Mouse (Mus musculus) adrenal gland, postnatal 4 days (tissue): ENCODE results near the gene Det1. TPM values are rescaled to one million over a fixed set of nuclear protein-coding genes. Genes with fewer than 3 reads are reported as not detected.
A peak's percentile ranks its signal among the peaks of the same experiment; 100 is the strongest.

ENCODE experiments used
- DNase-seq, 2 experiments: peaks; one replicate each; pipeline ENCODE4 v3.0.0; 2021 to 2022; ENCODE audit warnings: low spot score in 2 of 2, mixed read lengths in 2 of 2
- long read RNA-seq, 2 experiments: library from polyadenylated mRNA; stranded (forward); transcript quantifications; one replicate each; pipeline ENCODE4 v2.0.0; 2021
- total RNA-seq, 2 experiments: library from RNA; stranded (reverse); gene quantifications; 2 replicates each; pipeline ENCODE4 v1.2.3; 2021

Det1 gene
- total RNA-seq, result 10 to 100 TPM; 13.2 to 14.0 TPM
- long read RNA-seq, experiment 1, transcript Det1-201 (5 exons, 2,269 nt), result major isoform, 14 of 22 reads
- long read RNA-seq, experiment 1, partial matches to known transcripts, result 5 of 22 reads
- long read RNA-seq, experiment 1, other reads (novel, unspliced or antisense), result 3 of 22 reads
- long read RNA-seq, experiment 2, transcript Det1-201 (5 exons, 2,269 nt), result major isoform, 30 of 46 reads
- long read RNA-seq, experiment 2, partial matches to known transcripts, result 9 of 46 reads
- long read RNA-seq, experiment 2, other reads (novel, unspliced or antisense), result 6 of 46 reads

DNA sequence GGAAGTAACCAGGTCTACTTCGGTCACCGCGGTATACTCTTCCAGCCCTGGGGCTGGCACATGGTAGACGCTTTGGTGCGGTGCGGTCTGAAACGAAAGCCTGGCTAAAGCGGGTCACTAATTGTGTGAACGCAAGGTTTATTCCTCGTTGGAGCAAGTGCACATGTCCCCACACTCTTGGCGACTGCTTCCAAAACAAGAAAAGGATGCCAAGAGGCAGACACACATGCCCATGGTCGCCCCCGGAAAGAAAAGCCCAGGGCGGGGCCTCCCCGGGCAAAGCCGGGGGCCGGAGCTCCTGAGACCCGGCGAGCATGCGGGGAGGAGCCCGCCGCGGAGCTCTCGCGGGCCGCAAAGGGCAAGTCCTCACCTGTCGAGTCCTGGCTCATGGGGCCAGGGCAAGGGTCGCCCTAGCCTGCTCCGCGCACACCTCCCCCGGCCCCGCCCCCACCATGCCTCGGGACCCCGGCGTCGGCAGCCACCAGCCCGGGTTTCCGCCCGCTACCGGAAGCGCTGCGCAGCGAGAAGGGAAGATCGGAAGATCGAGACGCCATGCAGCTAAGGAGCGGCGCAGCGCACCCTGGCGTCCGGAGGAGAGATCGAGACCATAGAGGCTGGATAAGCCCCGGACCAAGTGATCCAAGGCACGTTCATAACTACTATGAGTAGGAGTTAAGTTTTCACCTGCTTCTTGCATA, at the start of gene Det1:
Det1 (minus strand) TSS at position 527 of the 698 bp plus-strand sequence.
- peak; percentile 77 to 80 for DNase-seq

DNA sequence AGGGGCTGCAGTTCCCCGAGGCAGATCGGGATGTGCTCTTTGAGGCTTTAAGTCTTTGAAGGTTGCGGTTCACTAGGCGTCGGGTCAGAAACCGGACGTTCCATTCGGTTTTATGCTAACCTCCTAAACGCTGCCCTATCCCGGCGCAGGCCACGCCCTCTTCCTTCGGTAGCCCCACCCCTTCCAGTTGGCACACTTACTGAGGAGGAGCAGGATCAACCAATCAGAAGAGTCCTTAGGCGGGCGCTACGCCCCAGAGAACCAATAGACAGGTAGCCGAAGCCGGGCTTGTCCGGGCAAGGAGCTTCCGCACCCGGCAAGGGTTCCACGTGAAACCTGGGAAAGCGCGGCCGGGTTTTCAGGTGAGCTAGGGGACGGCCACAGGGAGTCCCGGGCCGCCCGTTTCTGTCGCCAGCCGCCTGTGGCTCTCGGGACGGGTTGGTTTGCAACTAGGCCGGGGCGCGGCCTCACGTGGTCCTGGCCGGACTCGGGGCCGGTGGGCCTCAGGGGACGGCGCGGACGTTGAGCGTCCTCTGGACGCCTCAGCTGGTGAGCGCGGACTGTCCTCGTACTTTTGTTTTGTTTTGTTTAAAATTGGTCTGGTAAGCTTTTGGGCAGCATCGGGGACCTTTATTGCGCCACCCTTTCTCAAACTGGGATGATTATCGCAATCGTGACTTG, 48.7 kb upstream of the Det1 start, which contains the start of gene Aen:
Aen (plus strand) TSS at position 202 of the 681 bp plus-strand sequence.
- DNase-seq, result peak; percentile 92 to 96

- no peak for DNase-seq
Measured at GRCm38 (mm10) chr7:78895021-78895652, 48.1 kb upstream of the Det1 start.

DNA sequence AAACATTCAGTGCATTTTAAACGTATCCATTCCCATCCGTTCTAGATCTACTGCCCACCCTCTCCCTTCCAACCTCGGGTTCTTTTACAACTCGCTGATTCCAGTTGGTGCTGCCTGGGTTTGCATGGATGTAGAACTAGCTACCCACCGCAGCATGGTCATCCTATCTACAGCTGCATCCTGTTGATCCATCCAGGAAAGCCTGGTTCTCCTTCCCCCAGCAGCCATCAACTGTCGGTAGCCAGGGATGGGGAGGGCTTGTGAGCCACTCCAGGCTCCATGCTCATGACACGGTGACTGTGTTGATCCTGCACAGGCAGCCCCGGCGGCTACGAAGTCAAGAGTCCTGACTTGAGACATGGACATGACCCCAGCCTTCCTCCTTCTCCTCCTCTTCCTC, 46.9 kb upstream of the Det1 start:
- no peak for DNase-seq

DNA sequence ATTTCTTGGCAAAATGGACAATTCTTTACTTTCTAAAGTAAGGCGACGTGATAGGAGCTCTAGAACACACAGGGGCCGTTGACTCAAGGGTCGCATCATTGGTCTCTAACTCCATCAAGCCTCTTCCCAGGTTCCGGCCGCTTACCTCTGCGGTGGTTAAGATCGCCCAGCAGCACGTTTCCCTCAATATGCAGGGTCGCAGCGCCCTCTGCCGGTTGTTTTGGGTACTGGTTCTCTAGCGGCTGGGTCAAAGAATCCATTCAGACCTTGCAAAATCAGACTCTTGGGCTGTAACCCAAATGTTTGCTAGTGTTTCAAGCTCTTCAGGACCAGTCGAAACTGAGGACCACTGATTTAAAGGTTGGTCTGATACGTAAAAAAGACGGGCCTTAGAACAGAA, 43.6 kb upstream of the Det1 start:
- peak; percentile 76 to 83 for DNase-seq

- DNase-seq, result no peak
Measured at GRCm38 (mm10) chr7:78887431-78887842, 40.4 kb upstream of the Det1 start.

DNA sequence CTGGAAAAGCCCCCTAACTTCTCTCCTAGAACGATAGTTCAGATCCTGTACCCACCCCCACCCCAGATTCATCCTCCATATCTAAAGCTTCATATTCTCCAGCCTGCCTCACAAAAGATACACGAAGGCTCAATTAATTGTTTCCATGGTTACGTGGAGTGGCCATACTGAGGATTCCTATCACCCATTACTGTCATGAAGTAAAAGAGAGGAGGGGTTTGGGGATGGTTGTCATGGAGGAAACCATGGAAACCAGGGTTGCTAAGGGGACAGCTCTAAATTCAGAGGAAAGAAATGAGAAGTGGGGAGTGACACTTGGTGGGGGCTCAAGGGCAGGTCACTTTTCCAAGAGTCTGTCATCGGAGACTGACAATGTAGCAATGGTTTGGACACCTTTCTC, 39.4 kb upstream of the Det1 start:
- DNase-seq, result no peak

GRCm38 (mm10) chr7:78885404-78885803, 38.3 kb upstream of the Det1 start:
- no peak for DNase-seq

- DNase-seq, result no peak
Measured at GRCm38 (mm10) chr7:78884139-78884538, 37.1 kb upstream of the Det1 start.

DNA sequence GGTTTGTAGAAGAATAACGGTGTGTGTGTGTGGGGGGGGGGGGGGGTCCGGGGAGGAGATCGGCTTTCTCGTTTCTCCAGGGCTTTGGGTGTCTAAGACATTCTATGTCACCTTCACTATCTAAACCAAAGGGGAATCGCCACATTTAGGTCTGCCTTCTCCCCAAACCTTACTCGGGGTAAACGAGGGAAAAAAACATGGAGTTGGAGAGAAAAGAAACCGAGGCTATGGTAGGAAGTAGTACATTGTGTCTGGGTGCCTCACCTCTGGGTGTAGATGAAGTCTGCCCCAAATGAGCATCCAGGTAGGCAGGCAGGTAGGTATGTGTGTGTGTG, 36.6 kb upstream of the Det1 start:
- no peak for DNase-seq

GRCm38 (mm10) chr7:78883016-78883725, 36.1 kb upstream of the Det1 start:
- no peak for DNase-seq

DNA sequence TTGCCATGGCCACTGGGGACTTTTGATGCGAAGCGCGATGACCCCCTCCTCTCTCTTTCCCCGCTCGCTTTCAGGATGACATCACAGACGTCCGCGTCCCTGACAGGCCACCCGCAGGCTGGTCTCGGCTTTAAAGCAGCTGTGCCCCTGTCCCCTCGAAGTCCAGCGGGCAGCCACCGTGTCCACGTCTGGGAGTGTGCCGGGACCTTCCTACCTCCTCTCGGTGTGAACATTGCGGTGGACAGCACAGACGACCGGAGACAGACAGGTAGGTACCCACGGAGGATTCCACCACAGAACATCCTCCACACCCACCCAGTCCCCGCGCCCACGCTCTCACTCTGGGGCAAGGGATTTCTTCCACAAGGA, 35.4 kb upstream of the Det1 start:
- no peak for DNase-seq

- no peak for DNase-seq
Measured at GRCm38 (mm10) chr7:78881607-78882468, 34.8 kb upstream of the Det1 start.

DNA sequence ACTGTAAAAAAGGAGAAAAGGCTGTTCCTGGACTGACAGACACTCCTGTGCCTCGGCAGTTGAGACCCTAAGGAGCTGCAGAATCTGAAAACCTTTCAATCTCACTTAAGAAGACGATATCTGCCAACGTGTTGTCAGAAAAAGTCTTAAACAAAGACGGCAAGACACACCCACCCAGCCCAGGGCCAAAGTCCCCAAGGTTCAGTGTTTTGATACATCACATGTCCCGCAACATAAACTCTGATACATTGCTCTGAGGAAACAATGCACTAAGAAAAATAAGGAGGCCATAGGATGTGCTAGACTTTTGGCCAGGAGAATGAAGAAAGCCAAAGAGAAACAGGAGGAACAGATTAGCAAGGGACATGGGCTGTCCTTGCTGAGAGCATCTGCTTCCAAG, 25.8 kb upstream of the Det1 start:
- no peak for DNase-seq

GRCm38 (mm10) chr7:78872366-78872765, 25.3 kb upstream of the Det1 start:
- DNase-seq, result no peak

DNA sequence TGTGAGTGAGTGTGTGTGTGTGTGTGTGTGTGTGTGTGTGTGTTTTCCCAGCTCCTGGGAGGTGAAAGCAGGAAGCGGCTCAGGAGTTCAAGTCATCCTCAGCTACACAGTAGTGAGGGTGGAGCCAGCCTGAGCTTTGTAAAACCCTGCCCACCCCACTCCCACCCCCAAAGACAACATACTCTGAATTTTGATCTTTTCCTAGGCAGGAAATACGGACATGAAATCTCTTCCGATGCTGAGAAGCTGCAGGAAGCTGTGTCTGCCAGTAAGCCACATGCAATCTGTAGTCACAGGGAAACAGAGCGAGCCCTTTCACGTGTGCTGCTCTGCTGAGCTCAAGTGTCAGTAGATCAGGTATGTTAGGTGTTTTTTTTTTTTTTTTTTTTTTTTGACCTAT, 21.7 kb upstream of the Det1 start:
- no peak for DNase-seq

DNA sequence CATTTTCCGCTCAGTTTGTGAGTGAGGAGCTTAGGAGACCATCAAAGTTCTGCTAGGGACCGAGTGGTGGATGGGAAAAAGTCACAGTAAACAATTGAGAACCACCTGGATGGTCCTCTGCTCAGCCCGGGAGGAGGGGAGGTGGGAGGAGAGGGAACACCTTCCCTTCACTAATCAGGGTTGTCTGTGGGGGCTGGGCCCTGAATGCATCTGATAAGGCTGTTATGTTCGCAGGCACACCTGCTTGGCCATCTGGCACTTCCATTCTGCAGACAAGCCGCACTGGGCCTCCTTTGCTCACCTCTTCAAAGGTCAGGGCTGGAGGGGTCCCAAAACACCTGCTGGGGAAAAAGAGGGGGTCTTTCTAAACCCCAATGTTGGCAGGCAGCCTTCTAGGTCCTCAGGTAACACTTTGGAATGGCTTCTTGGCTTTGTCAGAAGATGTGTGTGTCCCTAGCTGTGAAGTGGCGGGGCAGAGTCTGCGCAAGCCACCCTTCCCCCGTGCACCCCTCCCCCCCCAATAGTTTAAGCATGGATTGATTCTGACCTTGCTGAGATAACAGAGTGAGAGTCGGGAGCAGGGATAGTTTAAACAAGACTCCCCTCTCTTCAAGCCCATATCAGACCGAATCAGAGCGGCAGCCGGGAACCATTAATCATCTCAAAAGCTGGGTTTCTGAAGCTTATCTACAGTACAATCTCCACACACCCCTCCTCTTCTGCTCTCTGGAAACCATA, 18.3 kb upstream of the Det1 start:
- DNase-seq, result no peak

DNA sequence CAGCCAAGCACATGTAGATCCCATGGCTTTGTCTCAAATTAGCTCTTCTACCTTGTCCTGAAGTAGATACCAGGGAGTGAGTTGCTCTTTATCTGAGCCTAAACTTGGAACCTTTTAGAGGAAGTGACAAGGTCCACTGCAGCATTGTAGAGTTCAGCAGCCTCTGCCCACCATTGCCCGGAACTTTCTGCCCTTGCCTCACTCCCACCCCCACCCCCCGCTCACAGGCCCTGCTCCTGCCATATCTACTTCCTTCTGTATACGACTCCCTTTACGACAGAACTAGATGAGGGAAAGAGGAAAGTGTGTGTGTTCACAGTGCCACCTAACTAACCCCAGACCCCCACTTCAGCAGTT, 17.4 kb upstream of the Det1 start:
- no peak for DNase-seq

DNA sequence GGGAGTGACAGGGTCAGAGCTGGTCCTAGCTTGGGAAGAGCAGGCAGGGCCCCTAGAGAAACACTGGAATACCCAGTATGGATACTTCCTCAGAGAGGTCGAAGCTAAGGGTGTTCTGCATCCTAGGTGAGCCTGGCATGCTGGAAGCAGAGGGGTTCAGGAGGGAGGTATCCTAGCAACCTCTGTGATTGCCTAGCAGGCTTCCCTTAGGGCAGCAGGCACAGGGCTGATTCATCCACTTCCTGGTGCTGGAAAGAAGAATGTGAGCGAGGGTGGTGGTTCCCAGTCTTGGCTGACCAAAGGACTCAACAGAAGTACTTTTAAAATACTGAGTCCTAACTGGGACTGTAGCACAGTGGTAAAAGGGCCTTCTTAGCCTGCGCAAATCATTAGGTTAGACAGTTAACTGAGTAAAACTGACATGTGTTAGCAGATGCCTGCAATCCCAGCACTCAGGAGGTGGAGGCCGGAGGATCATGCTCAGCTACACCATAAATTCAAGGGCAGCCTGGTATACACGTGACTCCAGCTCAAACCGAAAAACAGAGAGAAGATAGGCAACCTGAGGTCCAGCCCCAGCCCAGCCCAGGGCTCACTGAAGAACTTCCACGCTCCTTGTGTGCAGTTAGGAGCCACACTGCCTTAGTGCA, 16.9 kb upstream of the Det1 start:
- DNase-seq, result no peak
